Mouse (Mus musculus) embryonic facial prominence, embryonic 13.5 days (tissue): Measurements from ENCODE around the gene Commd7. TPM values are rescaled to one million over a fixed set of nuclear protein-coding genes. Genes with fewer than 3 reads are reported as not detected.

Experiments used
- polyA plus RNA-seq: library from polyadenylated mRNA; unstranded; fragments of >200 nt; fragmentation: Nextera tagmentation; extraction: Ambion mirVana; gene quantifications from 2 replicates; pipeline ENCODE4 v1.2.1, GENCODE M21; 2015

Commd7 gene
- polyA plus RNA-seq, 1 experiment from 2014 or later = 82.1 TPM

Other genes with a start within 250 kb of the Commd7 start
- not detected in 2 replicates for gene 4930404H24Rik, start 140.0 kb downstream of the Commd7 start, polyA plus RNA-seq
- 12.4 and 16.0 TPM in 2 replicates for gene Nol4l, start 102.8 kb downstream of the Commd7 start, polyA plus RNA-seq
- gene Dnmt3b, start 16.7 kb upstream of the Commd7 start, polyA plus RNA-seq = 10.2 and 10.7 TPM in 2 replicates
- not detected in 2 replicates for gene Dnmt3c, start 63.9 kb upstream of the Commd7 start, polyA plus RNA-seq
- gene Mapre1, start 108.5 kb upstream of the Commd7 start, polyA plus RNA-seq = 225 and 230 TPM in 2 replicates
- not detected in 2 replicates for gene Efcab8, start 147.2 kb upstream of the Commd7 start, polyA plus RNA-seq
- not detected in 2 replicates for gene Sun5, start 238.3 kb upstream of the Commd7 start, polyA plus RNA-seq
- not detected in 2 replicates for gene Bpifb2, start 242.3 kb upstream of the Commd7 start, polyA plus RNA-seq